Mouse (Mus musculus): ENCODE results near the gene Thtpa. TPM values are rescaled to one million over a fixed set of nuclear protein-coding genes. Genes with fewer than 3 reads are reported as not detected.
A peak's percentile ranks its signal among the peaks of the same experiment; 100 is the strongest.

Thtpa gene
- polyA plus RNA-seq (2015; fragmentation: Nextera tagmentation; extraction: Ambion mirVana), result 22.9 and 24.5 TPM in 2 replicates

DNA sequence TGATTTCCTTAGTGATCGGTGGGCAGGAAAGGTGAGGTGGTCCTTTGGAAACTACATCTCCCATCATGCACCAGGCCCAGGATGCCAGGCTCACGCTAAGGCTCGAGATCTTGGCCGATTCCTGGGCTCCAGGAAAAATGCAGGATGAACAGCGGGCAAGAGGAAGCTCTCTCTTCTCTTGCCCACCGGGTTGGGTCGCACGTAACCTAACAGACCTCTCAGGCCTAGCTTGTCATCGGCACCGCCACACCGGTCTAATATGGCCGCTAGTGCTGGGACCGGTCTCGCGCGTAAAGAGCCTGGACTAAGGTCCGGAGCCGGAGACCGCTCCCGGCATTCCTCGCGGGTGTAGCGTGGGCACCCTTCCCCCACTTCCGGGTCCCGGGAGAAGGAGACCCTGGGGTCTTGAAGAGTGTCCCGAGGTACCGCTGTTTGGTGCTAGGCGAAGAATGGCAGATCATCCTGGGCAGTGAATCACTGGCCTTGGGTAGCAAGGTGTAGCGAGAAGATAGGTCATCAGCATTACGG is at the start of gene Thtpa:
Gene Thtpa, plus strand, starts transcription at position 81 of the 528 bp plus-strand sequence.
- H3K4me1 ChIP-seq, result peaks cover 30% of the 10 kb centered on the region
- peaks cover 30% of the 10 kb centered on the region for H3K36me3 ChIP-seq
- peak within 1 kb of the TSS; percentile 73 for H3K4me2 ChIP-seq (replicated peaks)
- peak; percentile 71 for ATAC-seq (ENCODE audit: low FRiP score, low read depth)
- H3K27me3 ChIP-seq, result no peaks in the 10 kb centered on the region; the same call in 1 of the 2 replicates
- 2% methylated on average over 30 of the region's 30 CpGs for WGBS
- no peaks in the 10 kb centered on the region for H3K9me3 ChIP-seq
- peak within 1 kb of the TSS; percentile 73 for H3K27ac ChIP-seq
- H3K9ac ChIP-seq, result peak within 1 kb of the TSS; percentile 79
- H3K4me3 ChIP-seq, result peak within 1 kb of the TSS; percentile 68

- H3K27ac ChIP-seq, result no peak overlapping the region
- 86% methylated on average over 2 of the region's 2 CpGs for WGBS
- 0 out of 2 replicates have a peak, but pooled peaks cover 5% of the 10 kb centered on the region for H3K4me1 ChIP-seq
- ATAC-seq (ENCODE audit: low FRiP score, low read depth), result no peak
- no peaks in the 10 kb centered on the region for H3K27me3 ChIP-seq
- H3K4me3 ChIP-seq, result no peak overlapping the region
- no peaks in the 10 kb centered on the region for H3K9me3 ChIP-seq
- H3K36me3 ChIP-seq, result no peaks in the 10 kb centered on the region
- H3K9ac ChIP-seq, result no peak overlapping the region
- no peak overlapping the region for H3K4me2 ChIP-seq (replicated peaks)
These were observed 46.5 kb upstream of the Thtpa start for GRCm38 (mm10) chr14:55047971-55048531.

GRCm38 (mm10) chr14:55052496-55052895 is 42.1 kb upstream of the Thtpa start:
- Histone ChIP-seq H3K27me3 (no peaks in the 10 kb centered on the region), H3K36me3 (no peaks in the 10 kb centered on the region), H3K4me1 (0 out of 2 replicates have a peak, but pooled peaks cover 5% of the 10 kb centered on the region), H3K4me2 (replicated peaks) (no peak overlapping the region), H3K9me3 (no peaks in the 10 kb centered on the region), H3K27ac (no peak overlapping the region), H3K4me3 (no peak overlapping the region), H3K9ac (no peak overlapping the region)
- 74% methylated on average over 9 of the region's 9 CpGs for WGBS
- no peak for ATAC-seq (ENCODE audit: low FRiP score, low read depth)

DNA sequence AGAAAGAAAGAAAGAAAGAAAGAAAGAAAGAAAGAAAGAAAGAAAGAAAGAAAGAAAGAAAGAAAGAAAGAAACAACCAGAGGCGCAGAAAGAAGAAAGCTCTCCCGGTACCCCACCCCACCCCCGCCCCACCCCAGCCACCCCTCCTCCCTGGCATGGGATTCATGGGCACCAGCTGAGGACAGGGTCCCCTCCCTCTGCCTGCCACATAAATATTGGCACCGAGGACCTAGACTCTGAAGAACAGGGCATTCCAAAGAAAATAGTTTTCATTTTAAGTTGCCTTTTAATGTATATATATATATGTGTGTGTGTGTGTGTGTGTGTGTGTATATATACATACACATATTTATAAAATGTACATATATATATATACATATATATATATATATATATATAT is 41.5 kb upstream of the Thtpa start:
- ATAC-seq (ENCODE audit: low FRiP score, low read depth), result no peak
- no peak overlapping the region for H3K27ac ChIP-seq
- H3K4me1 ChIP-seq, result 0 out of 2 replicates have a peak, but pooled peaks cover 5% of the 10 kb centered on the region
- H3K36me3 ChIP-seq, result no peaks in the 10 kb centered on the region
- no peaks in the 10 kb centered on the region for H3K27me3 ChIP-seq
- H3K9me3 ChIP-seq, result no peaks in the 10 kb centered on the region
- H3K4me3 ChIP-seq, result no peak overlapping the region
- H3K9ac ChIP-seq, result no peak overlapping the region
- WGBS, result 78% methylated on average over 4 of the region's 4 CpGs
- H3K4me2 ChIP-seq (replicated peaks), result no peak overlapping the region

DNA sequence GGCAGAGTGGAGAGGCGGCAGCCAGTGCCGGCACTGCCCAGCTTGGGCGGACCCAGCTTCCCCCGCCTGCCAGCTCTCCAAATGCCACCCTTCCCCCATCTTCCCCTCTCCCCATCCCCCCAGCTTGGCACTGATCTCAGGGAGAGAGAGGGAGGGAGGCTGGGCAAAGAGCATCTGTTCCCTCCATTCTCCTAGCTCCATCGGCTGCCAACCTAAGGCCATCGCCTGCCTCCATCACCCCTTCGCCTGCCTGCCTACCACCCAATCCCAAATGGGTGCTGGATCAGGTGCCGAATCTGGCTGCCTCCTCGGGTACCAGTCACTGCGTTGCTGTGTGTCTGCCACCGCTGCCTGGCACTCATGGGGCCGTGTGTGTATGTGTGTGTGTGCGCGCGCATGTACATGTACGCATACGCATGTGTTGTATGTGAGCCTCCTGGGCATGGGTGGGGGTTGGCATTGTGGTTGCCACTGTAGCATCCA is 40.8 kb upstream of the Thtpa start:
- Histone ChIP-seq H3K27ac (no peak overlapping the region), H3K9me3 (no peaks in the 10 kb centered on the region), H3K9ac (no peak overlapping the region), H3K4me1 (0 out of 2 replicates have a peak, but pooled peaks cover 5% of the 10 kb centered on the region), H3K4me2 (replicated peaks) (no peak overlapping the region), H3K27me3 (no peaks in the 10 kb centered on the region), H3K4me3 (no peak overlapping the region), H3K36me3 (no peaks in the 10 kb centered on the region)
- WGBS, result 93% methylated on average over 13 of the region's 17 CpGs
- no peak for ATAC-seq (ENCODE audit: low FRiP score, low read depth)

DNA sequence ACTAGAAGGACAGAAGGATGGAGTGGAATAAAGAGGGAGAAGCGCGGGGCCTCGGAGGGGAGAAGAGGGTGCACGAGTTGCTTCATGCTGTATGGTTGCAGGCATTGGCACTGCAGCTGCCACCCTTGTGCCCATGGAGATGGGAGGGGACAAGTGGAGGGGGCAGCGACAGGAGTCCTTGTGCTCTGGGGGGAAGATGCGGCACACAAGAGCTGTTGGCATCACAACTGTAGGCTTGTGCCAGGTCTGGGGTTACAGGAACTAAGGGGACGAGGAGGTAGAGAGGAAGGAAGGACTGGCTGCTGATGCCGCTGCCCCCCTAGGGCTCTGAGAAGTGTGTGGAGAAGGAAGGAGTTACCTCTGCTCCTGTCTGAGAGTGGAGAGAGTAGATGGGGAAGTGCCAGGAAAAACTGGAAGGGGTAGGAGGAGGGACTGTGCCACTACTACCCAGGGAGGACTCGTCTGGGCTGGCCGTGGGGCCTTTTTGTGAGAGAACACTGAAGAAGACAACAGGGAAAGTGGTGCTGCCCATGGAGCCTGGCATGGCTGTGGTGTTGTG is 40.3 kb upstream of the Thtpa start:
- H3K27ac ChIP-seq, result no peak overlapping the region
- 0 out of 2 replicates have a peak, but pooled peaks cover 5% of the 10 kb centered on the region for H3K4me1 ChIP-seq
- H3K27me3 ChIP-seq, result no peaks in the 10 kb centered on the region
- no peak overlapping the region for H3K4me2 ChIP-seq (replicated peaks)
- H3K9me3 ChIP-seq, result no peaks in the 10 kb centered on the region
- ATAC-seq (ENCODE audit: low FRiP score, low read depth), result no peak
- H3K4me3 ChIP-seq, result no peak overlapping the region
- H3K36me3 ChIP-seq, result no peaks in the 10 kb centered on the region
- no peak overlapping the region for H3K9ac ChIP-seq
- 77% methylated on average over 10 of the region's 10 CpGs for WGBS

- Histone ChIP-seq H3K4me1 (0 out of 2 replicates have a peak, but pooled peaks cover 5% of the 10 kb centered on the region), H3K4me2 (replicated peaks) (no peak overlapping the region), H3K36me3 (no peaks in the 10 kb centered on the region), H3K27ac (no peak overlapping the region), H3K4me3 (no peak overlapping the region), H3K9ac (no peak overlapping the region), H3K27me3 (no peaks in the 10 kb centered on the region), H3K9me3 (no peaks in the 10 kb centered on the region)
- no peak for ATAC-seq (ENCODE audit: low FRiP score, low read depth)
- WGBS, result 83% methylated on average over 11 of the region's 11 CpGs
These were observed 39.3 kb upstream of the Thtpa start for GRCm38 (mm10) chr14:55055167-55055834.

DNA sequence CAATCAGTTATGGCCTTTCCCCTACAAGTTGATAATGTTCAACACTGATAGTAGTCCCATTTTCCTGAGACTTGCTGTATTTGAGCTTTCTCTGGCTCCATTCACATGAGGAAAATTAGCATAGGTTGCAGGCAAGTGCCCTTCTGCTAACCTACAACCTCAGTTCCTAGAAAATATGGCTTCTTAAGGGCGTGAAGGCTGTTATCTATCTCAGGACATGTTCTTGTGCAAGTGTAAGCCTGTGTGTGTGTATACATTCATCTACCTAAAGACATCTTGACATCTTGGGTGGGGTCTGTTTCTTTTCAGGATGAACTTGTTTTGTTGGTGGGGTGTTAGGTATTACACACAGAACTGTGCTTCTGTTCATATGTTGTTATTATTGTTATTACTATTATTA is 35.6 kb upstream of the Thtpa start:
- ATAC-seq (ENCODE audit: low FRiP score, low read depth), result no peak
- Histone ChIP-seq H3K36me3 (no peaks in the 10 kb centered on the region; the same call in 1 of the 2 replicates), H3K9me3 (no peaks in the 10 kb centered on the region), H3K4me1 (peaks cover 29% of the 10 kb centered on the region), H3K27me3 (no peaks in the 10 kb centered on the region), H3K27ac (no peak overlapping the region), H3K4me3 (no peak overlapping the region), H3K4me2 (replicated peaks) (no peak overlapping the region), H3K9ac (no peak overlapping the region)
- WGBS, result 70% methylated on average over 1 of the region's 1 CpGs

DNA sequence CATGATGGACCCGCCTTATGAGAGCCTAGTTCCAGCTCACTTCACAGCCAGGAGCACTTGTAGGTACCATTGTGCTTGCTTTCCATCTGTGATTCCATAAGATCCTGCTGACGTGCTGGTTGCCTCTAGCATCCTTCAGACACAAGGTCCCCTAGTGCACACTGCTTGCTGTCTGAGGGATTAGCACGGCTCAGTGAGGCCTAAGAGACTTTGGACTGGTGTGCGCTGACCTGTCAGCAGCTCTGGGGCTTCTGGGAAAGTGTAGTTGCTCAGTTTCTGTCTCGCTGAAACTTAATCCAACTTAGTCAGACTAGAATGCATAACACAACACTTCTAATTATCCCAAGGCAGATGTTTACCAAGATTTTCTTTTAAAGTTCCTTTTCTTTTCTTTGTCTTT is 34.7 kb upstream of the Thtpa start:
- H3K4me1 ChIP-seq, result peaks cover 29% of the 10 kb centered on the region
- H3K27me3 ChIP-seq, result no peaks in the 10 kb centered on the region
- no peak for ATAC-seq (ENCODE audit: low FRiP score, low read depth)
- peaks cover 2% of the 10 kb centered on the region for H3K36me3 ChIP-seq
- H3K27ac ChIP-seq, result no peak overlapping the region
- no peak overlapping the region for H3K4me3 ChIP-seq
- no peaks in the 10 kb centered on the region for H3K9me3 ChIP-seq
- no peak overlapping the region for H3K9ac ChIP-seq
- 67% methylated on average over 5 of the region's 5 CpGs for WGBS
- H3K4me2 ChIP-seq (replicated peaks), result no peak overlapping the region

DNA sequence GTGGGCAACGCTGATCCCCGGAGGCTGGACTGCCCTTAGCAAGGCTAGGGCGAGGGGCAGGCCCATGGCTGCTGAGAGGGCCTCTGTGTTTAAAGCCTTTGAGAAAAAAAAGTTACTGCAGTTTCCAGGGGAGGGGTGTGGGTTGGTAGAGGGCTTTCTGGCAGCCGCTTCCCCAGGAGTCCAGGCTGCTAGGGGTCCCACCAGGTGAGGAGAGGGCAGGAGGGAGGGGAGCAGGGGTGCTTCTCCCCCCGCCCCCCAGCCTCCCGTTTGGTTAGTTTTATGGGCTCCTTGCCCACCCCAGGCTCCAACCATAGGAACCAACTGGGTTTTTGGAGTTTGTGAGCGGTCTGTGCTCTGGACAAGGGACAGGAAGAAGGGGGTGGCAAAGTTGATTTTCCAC is 32.7 kb upstream of the Thtpa start:
- Histone ChIP-seq H3K27ac (peak overlapping the region; percentile 55), H3K4me3 (no peak overlapping the region), H3K9ac (0 out of 2 replicates have a peak overlapping the region, but pooled peaks have one; percentile 39), H3K36me3 (peaks cover 20% of the 10 kb centered on the region), H3K27me3 (no peaks in the 10 kb centered on the region), H3K4me2 (replicated peaks) (peak overlapping the region; percentile 58), H3K9me3 (no peaks in the 10 kb centered on the region), H3K4me1 (peaks cover 29% of the 10 kb centered on the region)
- WGBS, result 27% methylated on average over 7 of the region's 7 CpGs
- 0 out of 2 replicates have a peak, but pooled peaks have one; percentile 33 for ATAC-seq (ENCODE audit: low FRiP score, low read depth)

DNA sequence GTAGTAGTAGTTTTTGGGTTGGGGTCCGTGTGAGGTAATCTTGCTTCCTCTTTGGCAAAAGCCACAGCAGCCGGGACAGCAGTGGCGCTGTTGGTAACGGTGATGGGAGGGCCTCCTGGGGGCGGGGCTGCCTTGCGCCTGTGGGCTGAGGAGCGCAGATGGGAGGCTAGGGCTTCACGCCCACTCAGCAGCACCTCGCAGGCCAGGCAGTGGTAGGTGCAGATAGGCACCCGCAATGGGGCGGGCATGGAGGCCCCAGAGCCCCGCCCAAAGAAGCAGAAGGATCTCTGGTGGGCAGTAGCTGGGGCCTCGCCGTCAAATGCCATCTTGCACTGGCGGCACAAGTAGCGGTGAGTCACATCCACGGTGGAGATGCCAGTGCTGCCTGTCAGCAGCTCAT is 32.0 kb upstream of the Thtpa start:
- 13% methylated on average over 17 of the region's 17 CpGs for WGBS
- ATAC-seq (ENCODE audit: low FRiP score, low read depth), result peak; percentile 63; the same call in 1 of the 2 replicates
- Histone ChIP-seq H3K27me3 (no peaks in the 10 kb centered on the region), H3K4me2 (replicated peaks) (peak overlapping the region; percentile 58), H3K9me3 (no peaks in the 10 kb centered on the region), H3K27ac (peak overlapping the region; percentile 55; the same call in 1 of the 2 replicates), H3K4me3 (peak overlapping the region; percentile 21), H3K4me1 (peaks cover 29% of the 10 kb centered on the region), H3K9ac (peak overlapping the region; percentile 39; the same call in 1 of the 2 replicates), H3K36me3 (peaks cover 27% of the 10 kb centered on the region)

GRCm38 (mm10) chr14:55063117-55063516 is 31.5 kb upstream of the Thtpa start:
- H3K27ac ChIP-seq, result no peak overlapping the region; the same call in 1 of the 2 replicates
- H3K4me1 ChIP-seq, result peaks cover 29% of the 10 kb centered on the region
- no peaks in the 10 kb centered on the region for H3K27me3 ChIP-seq
- ATAC-seq (ENCODE audit: low FRiP score, low read depth), result no peak
- no peaks in the 10 kb centered on the region for H3K9me3 ChIP-seq
- H3K36me3 ChIP-seq, result peaks cover 31% of the 10 kb centered on the region
- H3K4me2 ChIP-seq (replicated peaks), result peak overlapping the region; percentile 58
- WGBS, result 81% methylated on average over 5 of the region's 5 CpGs
- peak overlapping the region; percentile 39; the same call in 1 of the 2 replicates for H3K9ac ChIP-seq
- peak overlapping the region; percentile 21; the same call in 1 of the 2 replicates for H3K4me3 ChIP-seq
